Mouse (Mus musculus): ENCODE data around the gene Dnajb5.
A peak's percentile ranks its signal among the peaks of the same experiment; 100 is the strongest.

Gene Dnajb5

GRCm38 (mm10) chr4:42949676-42950051, at the start of gene Dnajb5:
TSS of gene Dnajb5 (plus strand) at chr4:42949814.
- DNase-seq (ENCODE audit: low spot score) = peak; percentile 99

GRCm38 (mm10) chr4:42900878-42901277, 48.7 kb upstream of the Dnajb5 start:
- no peak for DNase-seq (ENCODE audit: low spot score)

- no peak for DNase-seq (ENCODE audit: low spot score)
These were observed 47.4 kb upstream of the Dnajb5 start for GRCm38 (mm10) chr4:42902174-42902573.

- DNase-seq (ENCODE audit: low spot score) = no peak
These were observed 46.9 kb upstream of the Dnajb5 start for GRCm38 (mm10) chr4:42902730-42903129.

- no peak for DNase-seq (ENCODE audit: low spot score)
These were observed 45.7 kb upstream of the Dnajb5 start for GRCm38 (mm10) chr4:42903942-42904341.

- DNase-seq (ENCODE audit: low spot score) = no peak
These were observed 45.1 kb upstream of the Dnajb5 start for GRCm38 (mm10) chr4:42904523-42904922.

- no peak for DNase-seq (ENCODE audit: low spot score)
These were observed 44.6 kb upstream of the Dnajb5 start for GRCm38 (mm10) chr4:42904966-42905365.

GRCm38 (mm10) chr4:42913391-42913790, 36.2 kb upstream of the Dnajb5 start:
- no peak for DNase-seq (ENCODE audit: low spot score)

- no peak for DNase-seq (ENCODE audit: low spot score)
These were observed 34.3 kb upstream of the Dnajb5 start for GRCm38 (mm10) chr4:42915311-42915710.

- no peak for DNase-seq (ENCODE audit: low spot score)
These were observed 33.6 kb upstream of the Dnajb5 start for GRCm38 (mm10) chr4:42915966-42916365.

GRCm38 (mm10) chr4:42916617-42917401, 32.8 kb upstream of the Dnajb5 start, which contains the start of gene Phf24:
TSS of gene Phf24 (plus strand) at chr4:42916660.
- no peak for DNase-seq (ENCODE audit: low spot score)

GRCm38 (mm10) chr4:42917402-42917774, 32.2 kb upstream of the Dnajb5 start:
- DNase-seq (ENCODE audit: low spot score) = no peak

- no peak for DNase-seq (ENCODE audit: low spot score)
These were observed 28.9 kb upstream of the Dnajb5 start for GRCm38 (mm10) chr4:42920726-42921125.

- DNase-seq (ENCODE audit: low spot score) = no peak
These were observed 28.1 kb upstream of the Dnajb5 start for GRCm38 (mm10) chr4:42921536-42921935.

GRCm38 (mm10) chr4:42922056-42922455, 27.6 kb upstream of the Dnajb5 start:
- DNase-seq (ENCODE audit: low spot score) = no peak

GRCm38 (mm10) chr4:42922461-42922860, 27.2 kb upstream of the Dnajb5 start:
- no peak for DNase-seq (ENCODE audit: low spot score)

GRCm38 (mm10) chr4:42924095-42924710, 25.4 kb upstream of the Dnajb5 start:
- DNase-seq (ENCODE audit: low spot score) = no peak

GRCm38 (mm10) chr4:42928209-42928608, 21.4 kb upstream of the Dnajb5 start:
- DNase-seq (ENCODE audit: low spot score) = no peak

- no peak for DNase-seq (ENCODE audit: low spot score)
These were observed 20.7 kb upstream of the Dnajb5 start for GRCm38 (mm10) chr4:42928952-42929351.

GRCm38 (mm10) chr4:42932229-42932969, 17.2 kb upstream of the Dnajb5 start:
- DNase-seq (ENCODE audit: low spot score) = no peak

GRCm38 (mm10) chr4:42933630-42934029, 16.0 kb upstream of the Dnajb5 start:
- no peak for DNase-seq (ENCODE audit: low spot score)

GRCm38 (mm10) chr4:42941396-42941795, 8.2 kb upstream of the Dnajb5 start:
- no peak for DNase-seq (ENCODE audit: low spot score)

- no peak for DNase-seq (ENCODE audit: low spot score)
These were observed 6.3 kb upstream of the Dnajb5 start for GRCm38 (mm10) chr4:42943341-42943740.
